Mouse (Mus musculus): ENCODE results near the gene Cadps. TPM values are rescaled to one million over a fixed set of nuclear protein-coding genes. Genes with fewer than 3 reads are reported as not detected.

The Cadps gene
- polyA plus RNA-seq, 1 experiment from 2014 or later, result 0.23 TPM

- Histone ChIP-seq H3K4me1 (peaks cover 36% of the 10 kb centered on the region), H3K4me3 (no peak overlapping the region)
- WGBS, result 29% methylated on average over 4 of the region's 4 CpGs
Measured at GRCm38 (mm10) chr14:12388192-12388795, 434.6 kb downstream of the Cadps start.

GRCm38 (mm10) chr14:12387176-12387575 is 435.7 kb downstream of the Cadps start:
- 0 out of 2 replicates have a peak, but pooled peaks cover 6% of the 10 kb centered on the region for H3K27me3 ChIP-seq (ENCODE audit: low read depth, poor library complexity, severe bottlenecking)
- no peak for DNase-seq (ENCODE audit: low spot score)
- peaks cover 25% of the 10 kb centered on the region for H3K4me1 ChIP-seq
- WGBS, result 78% methylated on average over 6 of the region's 6 CpGs
- H3K36me3 ChIP-seq, result no peaks in the 10 kb centered on the region
- no peaks in the 10 kb centered on the region for H3K9me3 ChIP-seq (replicated peaks)
- H3K27ac ChIP-seq, result no peak overlapping the region
- H3K4me3 ChIP-seq, result no peak overlapping the region

More at GRCm38 (mm10) chr14:12388192-12388795, 434.6 kb downstream of the Cadps start:
- Histone ChIP-seq H3K27ac (no peak overlapping the region), H3K36me3 (no peaks in the 10 kb centered on the region), H3K9me3 (replicated peaks) (no peaks in the 10 kb centered on the region), H3K27me3 (ENCODE audit: low read depth, poor library complexity, severe bottlenecking) (0 out of 2 replicates have a peak, but pooled peaks cover 6% of the 10 kb centered on the region)
- DNase-seq (ENCODE audit: low spot score), result peak; percentile 41

GRCm38 (mm10) chr14:12377883-12378282 is 445.0 kb downstream of the Cadps start:
- DNase-seq (ENCODE audit: low spot score), result no peak
- H3K4me3 ChIP-seq, result no peak overlapping the region
- 22% methylated on average over 9 of the region's 9 CpGs for WGBS
- no peaks in the 10 kb centered on the region for H3K4me1 ChIP-seq
- H3K27ac ChIP-seq, result no peak overlapping the region
- peaks cover 6% of the 10 kb centered on the region; the same call in 1 of the 2 replicates for H3K27me3 ChIP-seq (ENCODE audit: low read depth, poor library complexity, severe bottlenecking)
- no peaks in the 10 kb centered on the region for H3K36me3 ChIP-seq
- no peaks in the 10 kb centered on the region for H3K9me3 ChIP-seq (replicated peaks)

- H3K36me3 ChIP-seq, result no peaks in the 10 kb centered on the region
- no peaks in the 10 kb centered on the region for H3K9me3 ChIP-seq (replicated peaks)
- H3K4me1 ChIP-seq, result no peaks in the 10 kb centered on the region
- no peak for DNase-seq (ENCODE audit: low spot score)
- no peak overlapping the region for H3K4me3 ChIP-seq
- WGBS, result 96% methylated on average over 2 of the region's 2 CpGs
- H3K27ac ChIP-seq, result no peak overlapping the region
- H3K27me3 ChIP-seq (ENCODE audit: low read depth, poor library complexity, severe bottlenecking), result peaks cover 6% of the 10 kb centered on the region; the same call in 1 of the 2 replicates
Measured at GRCm38 (mm10) chr14:12377289-12377688, 445.6 kb downstream of the Cadps start.

- Histone ChIP-seq H3K4me3 (no peak overlapping the region), H3K4me1 (no peaks in the 10 kb centered on the region), H3K27me3 (ENCODE audit: low read depth, poor library complexity, severe bottlenecking) (peaks cover 6% of the 10 kb centered on the region; the same call in 1 of the 2 replicates), H3K36me3 (no peaks in the 10 kb centered on the region), H3K27ac (no peak overlapping the region), H3K9me3 (replicated peaks) (no peaks in the 10 kb centered on the region)
- WGBS, result 69% methylated on average over 2 of the region's 2 CpGs
- no peak for DNase-seq (ENCODE audit: low spot score)
Measured at GRCm38 (mm10) chr14:12375451-12375850, 447.4 kb downstream of the Cadps start.

- 5% methylated on average over 16 of the region's 16 CpGs for WGBS
- Histone ChIP-seq H3K27me3 (ENCODE audit: low read depth, poor library complexity, severe bottlenecking) (peaks cover 99% of the 10 kb centered on the region), H3K4me3 (no peak overlapping the region), H3K4me1 (peaks cover 10% of the 10 kb centered on the region), H3K36me3 (no peaks in the 10 kb centered on the region), H3K27ac (no peak overlapping the region), H3K9me3 (replicated peaks) (no peaks in the 10 kb centered on the region)
- peak; percentile 39 for DNase-seq (ENCODE audit: low spot score)
Measured at GRCm38 (mm10) chr14:12350271-12350916, 472.5 kb downstream of the Cadps start.

- no peak for DNase-seq (ENCODE audit: low spot score)
- H3K4me1 ChIP-seq, result peaks cover 19% of the 10 kb centered on the region
Measured at GRCm38 (mm10) chr14:12349334-12350090, 473.4 kb downstream of the Cadps start.

GRCm38 (mm10) chr14:12348089-12348488 is 474.8 kb downstream of the Cadps start, which contains the start of gene Fezf2:
Gene Fezf2, minus strand, starts transcription at chr14:12348189.
- WGBS, result 0% methylated on average over 2 of the region's 2 CpGs
- Histone ChIP-seq H3K27ac (no peak within 1 kb of the TSS), H3K4me3 (no peak within 1 kb of the TSS), H3K4me1 (peaks cover 25% of the 10 kb centered on the region), H3K27me3 (ENCODE audit: low read depth, poor library complexity, severe bottlenecking) (peaks cover 100% of the 10 kb centered on the region), H3K36me3 (no peaks in the 10 kb centered on the region), H3K9me3 (replicated peaks) (no peaks in the 10 kb centered on the region)
- DNase-seq (ENCODE audit: low spot score), result no peak

More at GRCm38 (mm10) chr14:12349334-12350090, 473.4 kb downstream of the Cadps start:
- WGBS, result 3% methylated on average over 15 of the region's 15 CpGs
- Histone ChIP-seq H3K9me3 (replicated peaks) (no peaks in the 10 kb centered on the region), H3K27ac (no peak overlapping the region), H3K36me3 (no peaks in the 10 kb centered on the region), H3K27me3 (ENCODE audit: low read depth, poor library complexity, severe bottlenecking) (peaks cover 100% of the 10 kb centered on the region), H3K4me3 (no peak overlapping the region)

GRCm38 (mm10) chr14:12346865-12347600 is 475.8 kb downstream of the Cadps start:
- peak; percentile 55 for DNase-seq (ENCODE audit: low spot score)
- H3K9me3 ChIP-seq (replicated peaks), result no peaks in the 10 kb centered on the region
- H3K27ac ChIP-seq, result no peak overlapping the region
- H3K27me3 ChIP-seq (ENCODE audit: low read depth, poor library complexity, severe bottlenecking), result peaks cover 100% of the 10 kb centered on the region
- no peaks in the 10 kb centered on the region for H3K36me3 ChIP-seq
- under 1% methylated on average over 26 of the region's 26 CpGs for WGBS
- H3K4me3 ChIP-seq, result no peak overlapping the region
- H3K4me1 ChIP-seq, result peaks cover 25% of the 10 kb centered on the region

GRCm38 (mm10) chr14:12346011-12346864 is 476.6 kb downstream of the Cadps start:
- peaks cover 100% of the 10 kb centered on the region for H3K27me3 ChIP-seq (ENCODE audit: low read depth, poor library complexity, severe bottlenecking)
- H3K9me3 ChIP-seq (replicated peaks), result no peaks in the 10 kb centered on the region
- WGBS, result under 1% methylated on average over 50 of the region's 50 CpGs
- no peak overlapping the region for H3K27ac ChIP-seq
- peak overlapping the region; percentile 18 for H3K4me3 ChIP-seq
- peaks cover 32% of the 10 kb centered on the region for H3K4me1 ChIP-seq
- DNase-seq (ENCODE audit: low spot score), result peak; percentile 64
- H3K36me3 ChIP-seq, result no peaks in the 10 kb centered on the region

GRCm38 (mm10) chr14:12345241-12345921 is 477.5 kb downstream of the Cadps start:
- H3K36me3 ChIP-seq, result no peaks in the 10 kb centered on the region
- DNase-seq (ENCODE audit: low spot score), result peak; percentile 58
- WGBS, result under 1% methylated on average over 40 of the region's 40 CpGs
- no peak overlapping the region for H3K27ac ChIP-seq
- H3K9me3 ChIP-seq (replicated peaks), result no peaks in the 10 kb centered on the region
- peak overlapping the region; percentile 29 for H3K4me3 ChIP-seq
- peaks cover 100% of the 10 kb centered on the region for H3K27me3 ChIP-seq (ENCODE audit: low read depth, poor library complexity, severe bottlenecking)
- H3K4me1 ChIP-seq, result peaks cover 36% of the 10 kb centered on the region

Measured in limb, embryonic 10.5 days (tissue).